ENCODE assay signal across 8 mouse cellular contexts in genomic region chr1:192789111-192789522, GRCm38 (mm10). TPM values are rescaled to one million over a fixed set of nuclear protein-coding genes. Genes with fewer than 3 reads are reported as not detected.
DNase-seq lines count a peak whose midpoint lies in the region; ATAC-seq lines count a peak whose summit lies in the region.

No protein-coding gene starts in this region.

- peaks cover 18% of the 10 kb centered on the region for H3K4me1 ChIP-seq in forebrain, embryonic 16.5 days (replicated peaks; ENCODE audit: control insufficient read depth, insufficient read depth, low read length)
- peaks cover 30% of the 10 kb centered on the region for H3K4me1 ChIP-seq in neural tube, embryonic 15.5 days

- H3K4me2 ChIP-seq in forebrain, embryonic 16.5 days (ENCODE audit: low read length) = no peak overlapping the region
- no peak overlapping the region for H3K4me2 ChIP-seq in neural tube, embryonic 15.5 days

- no peak overlapping the region for H3K9ac ChIP-seq in forebrain, embryonic 16.5 days (replicated peaks; ENCODE audit: low read depth, low read length)
- no peak overlapping the region for H3K9ac ChIP-seq in neural tube, embryonic 15.5 days (replicated peaks)

- peak overlapping the region; percentile 54 for H3K27ac ChIP-seq in forebrain, embryonic 16.5 days (ENCODE audit: low read length)
- H3K27ac ChIP-seq in neural tube, embryonic 15.5 days (replicated peaks) = peak overlapping the region; percentile 61; the same call in 1 of the 2 replicates

- intact Hi-C loops in heart, postnatal 25 days (cut with DNase I) = loop anchor here (5.0 to 10.0 kb wide), 3 partner anchors 33 to 336 kb away; no protein-coding TSS in a partner anchor

- peak; percentile 38 to 73 for DNase-seq in urinary bladder, postnatal 36 days (ENCODE audit: low spot score in 2 of 2)
- no peak for DNase-seq in urinary bladder, postnatal 25 days (ENCODE audit: low spot score)
- DNase-seq in heart, postnatal 25 days (ENCODE audit: low spot score) = peak; percentile 83
- DNase-seq in layer of hippocampus, adult 9-11 months = peak; percentile 47

- no peak overlapping the region for H3K4me3 ChIP-seq in forebrain, embryonic 16.5 days (replicated peaks; ENCODE audit: low read length)
- no peak overlapping the region for H3K4me3 ChIP-seq in neural tube, embryonic 15.5 days (replicated peaks)

- no peaks in the 10 kb centered on the region for H3K36me3 ChIP-seq in forebrain, embryonic 16.5 days (ENCODE audit: control insufficient read depth, insufficient read depth)
- H3K36me3 ChIP-seq in neural tube, embryonic 15.5 days = no peaks in the 10 kb centered on the region

- peak; percentile 86 for ATAC-seq in forebrain, embryonic 16.5 days
- peak; percentile 39; the same call in 1 of the 2 replicates for ATAC-seq in neural tube, embryonic 15.5 days (ENCODE audit: low FRiP score)
- no peak for ATAC-seq in megakaryocyte, adult 5-6 weeks (ENCODE audit: poor library complexity, severe bottlenecking)
- no peak for ATAC-seq in monocyte, adult 5-6 weeks (replicated peaks; ENCODE audit: insufficient number of reproducible peaks, low FRiP score, low TSS enrichment, poor library complexity, severe bottlenecking)

- 45% methylated on average over 10 of the region's 10 CpGs for WGBS in forebrain, embryonic 16.5 days
- 59% methylated on average over 10 of the region's 10 CpGs for WGBS in neural tube, embryonic 15.5 days

- H3K27me3 ChIP-seq in forebrain, embryonic 16.5 days (replicated peaks; ENCODE audit: control insufficient read depth, insufficient read depth, low read length) = no peaks in the 10 kb centered on the region
- no peaks in the 10 kb centered on the region for H3K27me3 ChIP-seq in neural tube, embryonic 15.5 days (replicated peaks)

- H3K9me3 ChIP-seq in forebrain, embryonic 16.5 days (ENCODE audit: control insufficient read depth, low read length) = no peaks in the 10 kb centered on the region
- H3K9me3 ChIP-seq in neural tube, embryonic 15.5 days (replicated peaks) = no peaks in the 10 kb centered on the region

RNA-seq across cellular contexts. Expression of gene Hhat, which starts 18.1 kb away (rescaled TPM):
- polyA plus RNA-seq in forebrain, embryonic 16.5 days (2015; fragmentation: Nextera tagmentation; extraction: Ambion mirVana) = 3.6 and 4.2 TPM in 2 replicates
- 1 to 10 TPM; 1.6 to 3.3 TPM for total RNA-seq in heart, postnatal 25 days (2021)
- polyA plus RNA-seq in neural tube, embryonic 15.5 days (2015; fragmentation: Nextera tagmentation; extraction: Ambion mirVana) = 4.6 and 5.2 TPM in 2 replicates
- total RNA-seq in megakaryocyte, adult 5-6 weeks (2015) = 1.1 TPM in 2 replicates
- total RNA-seq in megakaryocyte, adult 5-6 weeks (2017) = 0.99 and 2.6 TPM in 2 replicates
- total RNA-seq in monocyte, adult 5-6 weeks (2017) = 0.85 to 3.6 TPM (median 1.7 TPM) in 3 replicates

Comparison
In these comparisons a context has a peak if more than half of its experiments do, and no peak if none do; other contexts are left out.
1. ATAC-seq: peak in forebrain, embryonic 16.5 days (single experiment) and neural tube, embryonic 15.5 days (single experiment); none in megakaryocyte, adult 5-6 weeks (single experiment) and monocyte, adult 5-6 weeks (single experiment).